Mouse (Mus musculus): ENCODE data around the gene Rabgef1. TPM values are rescaled to one million over a fixed set of nuclear protein-coding genes. Genes with fewer than 3 reads are reported as not detected.
A peak's percentile ranks its signal among the peaks of the same experiment; 100 is the strongest.

Rabgef1 gene
- total RNA-seq, 2 experiments from 2014 or later: 23.4 to 24.9 TPM

DNA sequence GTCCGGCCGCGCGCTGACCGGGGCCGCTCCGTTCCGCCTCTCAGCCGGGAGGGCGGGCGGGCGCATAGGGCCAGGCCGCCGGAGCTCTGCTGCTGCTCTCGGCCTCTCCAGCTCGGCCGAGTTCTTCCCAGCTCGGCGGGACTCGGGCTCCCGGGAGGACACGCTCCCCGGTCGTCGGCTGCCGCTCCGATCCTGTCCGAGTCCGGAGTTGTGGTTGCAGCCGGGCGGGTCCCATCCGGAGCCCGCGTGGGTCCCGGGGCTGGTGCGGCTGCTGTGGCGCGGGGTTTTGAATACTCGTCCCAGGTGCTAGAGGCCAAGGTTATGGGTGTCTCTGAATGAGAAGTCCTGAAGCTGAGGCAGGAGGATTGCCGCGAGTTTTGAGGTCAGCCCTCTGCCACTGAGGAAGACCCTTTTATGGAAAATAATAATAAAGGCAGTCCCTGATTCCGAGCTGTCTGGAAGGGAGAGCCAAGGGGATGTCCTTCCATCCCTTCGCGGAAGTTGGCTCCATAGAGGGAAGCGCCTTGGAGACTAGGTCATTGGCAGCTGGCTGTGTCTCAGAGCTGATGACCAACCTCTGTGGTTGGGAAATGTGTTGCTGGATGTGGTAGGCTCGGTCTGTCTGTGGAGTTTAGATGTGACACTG lies 481 bp downstream of the Rabgef1 start:
- DNase-seq: peak; percentile 69 to 71

DNA sequence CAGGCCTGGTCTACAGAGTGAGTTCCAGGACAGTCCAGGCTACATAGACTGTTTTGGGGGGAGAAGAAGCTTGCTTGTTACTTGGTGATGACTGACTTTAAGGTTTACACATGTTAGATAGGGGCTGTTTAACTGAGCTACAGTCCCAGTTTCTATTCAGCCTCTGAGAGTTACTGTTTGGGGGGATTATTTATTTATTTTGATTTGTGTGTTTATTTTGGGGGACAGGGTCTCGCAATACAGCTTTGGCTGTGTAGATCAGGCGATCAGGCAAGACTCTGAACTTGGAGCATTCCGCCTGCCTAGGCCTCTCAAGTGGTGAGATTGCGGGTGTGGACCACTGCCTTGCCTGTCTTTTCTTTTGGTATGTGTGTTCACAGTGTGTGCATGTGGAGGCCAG lies 1.4 kb downstream of the Rabgef1 start:
- no peak for DNase-seq

DNA sequence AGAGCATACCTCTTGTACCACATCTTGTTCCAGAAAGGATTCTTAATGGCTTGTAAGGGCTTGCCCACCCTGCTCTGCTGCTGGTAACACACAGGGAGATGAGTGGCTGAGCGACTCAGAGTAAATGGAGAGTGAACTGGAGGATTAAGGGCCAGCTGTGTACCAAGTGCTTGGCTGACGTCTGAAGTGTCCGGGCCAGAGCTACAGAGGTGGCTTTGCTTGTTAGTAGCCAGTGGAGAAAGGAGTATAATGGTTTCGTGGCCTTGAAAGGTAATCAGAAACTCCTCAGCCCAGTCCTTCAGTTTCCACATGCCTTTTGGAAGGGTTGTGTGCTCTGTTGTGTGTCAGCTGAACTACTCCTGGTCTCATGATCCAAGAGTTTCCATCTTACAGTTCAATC lies 6.3 kb downstream of the Rabgef1 start:
- no peak for DNase-seq

DNA sequence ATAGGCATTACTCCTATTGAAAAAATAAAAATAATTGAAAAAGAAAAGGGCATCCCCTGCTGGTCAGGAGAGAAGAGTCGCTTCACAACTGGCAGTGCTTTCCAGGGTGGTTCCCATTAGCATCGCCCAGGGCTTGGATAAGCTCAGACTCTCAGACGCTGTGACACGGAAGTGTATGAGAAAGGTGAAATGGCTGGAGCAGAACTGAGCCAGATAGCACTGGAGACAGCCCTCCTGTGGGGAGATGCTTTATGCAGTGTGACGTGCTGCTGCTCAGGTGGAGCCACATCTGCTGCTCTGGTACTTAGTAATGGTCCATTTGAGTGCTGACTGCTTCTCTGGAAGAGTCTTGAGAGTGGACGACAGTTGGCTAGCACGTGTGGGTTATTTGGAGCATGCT lies 8.8 kb downstream of the Rabgef1 start:
- no peak for DNase-seq

DNA sequence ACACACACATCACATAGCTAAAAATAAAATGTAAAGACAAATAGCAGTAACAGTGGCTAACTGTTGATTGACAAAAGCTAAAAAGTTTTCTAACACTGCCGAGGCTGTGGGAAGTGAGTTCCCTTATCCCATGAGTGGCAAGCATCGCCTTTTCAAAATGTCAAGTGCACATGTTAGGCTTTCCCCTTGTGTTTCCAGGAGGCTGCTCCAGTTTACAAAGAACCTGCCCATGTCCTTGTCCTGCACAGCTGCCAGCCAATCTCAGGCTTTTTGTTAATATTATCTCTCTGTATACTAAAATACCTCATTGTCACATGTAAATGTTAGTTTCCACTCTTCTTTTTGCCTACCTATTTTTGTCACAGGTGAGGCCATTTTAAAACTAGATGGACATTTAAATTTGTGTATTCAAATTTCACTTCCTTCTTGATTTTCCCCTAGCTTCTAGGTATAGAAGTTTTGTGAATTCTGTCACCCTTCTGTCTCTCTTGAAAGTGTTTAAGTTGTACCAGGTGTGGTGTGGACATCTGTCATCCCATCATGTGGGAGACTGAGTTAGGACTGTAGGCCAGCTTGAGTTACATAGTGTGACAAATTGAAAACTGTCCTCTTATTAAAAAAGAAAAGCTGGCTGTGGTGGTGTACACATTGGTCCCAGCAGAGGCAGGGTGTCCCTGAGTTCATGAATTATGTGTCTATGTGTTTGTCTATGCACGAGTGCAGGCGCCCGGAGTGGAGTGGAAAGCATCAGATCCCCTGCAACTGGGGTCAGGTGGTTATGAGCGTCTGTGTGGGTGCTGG lies 10.3 kb downstream of the Rabgef1 start:
- DNase-seq: no peak

DNA sequence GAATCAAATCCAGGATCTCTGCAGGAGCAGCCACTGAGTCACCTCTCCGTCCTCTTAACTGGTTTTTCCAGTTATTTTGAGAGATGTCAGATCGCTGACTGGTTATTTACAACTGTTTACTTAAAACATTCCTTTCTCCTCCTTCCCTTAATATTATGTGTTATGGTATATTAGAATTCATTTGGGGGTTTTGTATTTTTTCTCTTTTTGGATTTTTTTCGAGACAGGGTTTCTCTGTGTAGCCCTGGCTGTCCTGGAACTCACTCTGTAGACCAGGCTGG lies 10.9 kb downstream of the Rabgef1 start:
- no peak for DNase-seq

DNA sequence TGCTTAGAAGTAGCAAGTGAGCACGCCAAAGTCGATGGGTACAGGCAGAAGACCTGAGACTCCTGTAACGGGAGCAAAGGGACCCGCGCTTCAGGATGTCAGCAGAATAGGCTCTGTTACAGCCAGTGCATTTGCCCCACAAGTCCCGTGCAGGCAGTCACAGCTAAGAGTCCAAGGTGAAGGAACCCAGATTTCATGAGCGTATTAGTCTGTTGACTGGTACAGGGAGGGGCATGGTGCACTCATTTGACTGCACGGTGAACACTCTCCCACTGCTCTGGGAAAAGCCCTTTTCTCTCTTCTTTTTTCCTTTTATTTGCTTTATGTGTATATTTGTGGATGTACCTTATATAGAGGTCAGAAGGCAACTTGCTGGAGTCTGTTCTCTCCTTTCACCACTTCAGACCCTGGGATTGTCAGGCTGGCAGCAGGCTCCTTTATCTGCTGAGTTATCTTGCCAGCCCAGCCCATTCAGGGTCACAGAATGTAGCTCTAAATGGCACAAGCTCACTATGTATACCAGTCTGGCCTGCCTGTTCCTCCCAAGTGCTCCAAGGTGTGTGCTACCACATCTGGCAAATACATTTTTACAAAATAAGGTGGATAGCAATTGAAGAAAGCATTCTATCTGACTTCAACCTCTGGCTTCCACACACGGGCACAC lies 12.7 kb downstream of the Rabgef1 start:
- DNase-seq: no peak

DNA sequence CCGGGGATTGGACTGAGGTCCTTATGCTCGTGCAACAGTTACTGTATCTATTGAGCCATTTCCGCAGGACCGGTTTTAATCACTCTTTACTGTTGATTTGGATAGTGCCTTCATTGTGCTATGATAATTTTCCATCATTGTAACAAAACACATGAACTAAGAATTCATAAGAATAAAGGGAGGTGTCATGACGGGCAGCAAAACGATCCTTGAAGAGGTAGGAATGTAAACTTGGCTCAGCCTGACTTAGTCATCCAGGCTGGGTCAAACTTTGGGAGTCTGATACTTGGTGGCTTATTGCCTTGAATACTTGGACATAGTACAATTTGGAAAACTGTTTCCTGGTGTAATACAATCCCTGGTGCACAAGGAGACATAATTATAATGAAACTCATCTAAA lies 13.7 kb downstream of the Rabgef1 start:
- no peak for DNase-seq

DNA sequence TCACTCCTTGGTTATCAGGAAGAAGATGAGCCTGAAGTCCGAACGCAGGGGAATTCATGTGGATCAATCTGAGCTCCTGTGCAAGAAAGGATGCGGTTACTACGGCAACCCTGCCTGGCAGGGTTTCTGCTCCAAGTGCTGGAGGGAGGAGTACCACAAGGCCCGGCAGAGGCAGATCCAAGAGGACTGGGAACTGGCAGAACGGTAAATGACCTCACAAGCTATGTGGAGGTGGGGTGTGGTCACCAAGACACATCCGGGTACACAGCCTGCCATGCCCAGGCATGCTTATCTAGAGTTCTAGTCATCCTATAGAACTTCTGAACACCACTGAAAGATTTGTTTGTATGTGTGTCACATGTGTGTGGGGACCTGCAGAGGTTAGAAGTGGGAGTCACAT lies 15.8 kb downstream of the Rabgef1 start:
- no peak for DNase-seq

DNA sequence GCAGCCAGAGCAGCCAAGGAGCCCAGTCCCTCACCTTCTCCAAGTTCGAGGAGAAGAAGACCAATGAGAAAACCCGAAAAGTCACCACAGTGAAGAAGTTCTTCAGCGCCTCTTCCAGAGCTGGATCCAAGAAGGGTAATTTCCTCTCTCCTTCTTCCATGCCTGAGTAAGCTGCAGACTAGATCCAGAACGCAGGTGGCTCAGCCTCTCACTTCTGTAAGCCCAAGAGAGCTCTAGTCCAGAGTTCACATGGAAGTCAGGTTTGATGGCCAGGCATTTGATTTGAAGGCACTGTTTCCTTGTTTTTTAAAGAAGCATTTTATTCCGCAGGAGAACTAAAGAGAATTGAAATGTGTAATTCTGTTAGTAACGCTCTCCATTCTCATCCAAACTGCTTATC lies 19.3 kb downstream of the Rabgef1 start:
- DNase-seq: no peak

DNA sequence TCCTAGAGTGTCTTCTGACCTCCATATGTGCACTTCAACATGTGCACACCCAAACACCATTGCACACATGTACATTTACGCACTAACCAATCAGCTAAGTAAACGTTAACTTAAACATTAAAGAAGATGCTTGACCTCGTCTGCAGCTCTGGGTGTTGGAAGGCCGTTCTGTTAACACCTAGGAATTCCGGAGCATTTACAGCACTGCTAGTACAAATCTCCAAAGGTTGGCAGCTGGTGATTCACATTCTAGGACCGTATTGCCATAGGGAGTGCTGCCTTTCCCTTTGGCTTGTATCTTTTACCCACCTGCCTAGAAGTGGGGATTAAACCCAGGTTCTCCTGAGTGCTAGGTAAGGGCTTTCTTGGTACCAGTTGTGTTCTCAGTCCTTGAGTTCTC lies 20.3 kb downstream of the Rabgef1 start:
- no peak for DNase-seq

DNA sequence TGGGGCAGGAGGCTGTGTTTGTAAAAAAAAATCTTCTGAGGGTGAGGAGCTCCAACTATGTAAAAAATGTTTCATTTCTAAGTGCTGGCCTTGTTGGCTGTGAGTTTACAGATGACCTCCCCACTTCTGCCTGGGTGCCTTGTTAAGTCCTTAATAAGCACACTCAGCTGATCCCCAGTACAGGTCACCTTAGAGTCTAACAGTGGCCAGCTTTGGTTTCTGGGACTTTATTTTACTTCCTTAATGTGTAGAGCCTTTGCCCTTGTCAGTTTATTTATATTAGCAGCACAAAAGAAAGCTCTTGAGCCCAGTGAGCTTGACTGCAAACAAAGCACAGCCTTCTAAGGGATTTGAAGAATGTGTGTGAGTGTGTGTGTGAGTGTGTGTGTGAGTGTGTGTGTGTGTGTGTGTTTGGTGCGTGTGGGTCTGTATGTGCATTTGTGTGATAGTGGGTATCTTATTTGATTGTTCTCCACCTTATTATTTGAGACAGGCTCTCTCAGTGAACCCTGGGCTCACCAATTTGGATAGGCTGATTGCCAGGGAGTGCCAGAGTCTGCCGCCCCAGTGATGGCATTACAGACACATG lies 20.9 kb downstream of the Rabgef1 start:
- no peak for DNase-seq

DNA sequence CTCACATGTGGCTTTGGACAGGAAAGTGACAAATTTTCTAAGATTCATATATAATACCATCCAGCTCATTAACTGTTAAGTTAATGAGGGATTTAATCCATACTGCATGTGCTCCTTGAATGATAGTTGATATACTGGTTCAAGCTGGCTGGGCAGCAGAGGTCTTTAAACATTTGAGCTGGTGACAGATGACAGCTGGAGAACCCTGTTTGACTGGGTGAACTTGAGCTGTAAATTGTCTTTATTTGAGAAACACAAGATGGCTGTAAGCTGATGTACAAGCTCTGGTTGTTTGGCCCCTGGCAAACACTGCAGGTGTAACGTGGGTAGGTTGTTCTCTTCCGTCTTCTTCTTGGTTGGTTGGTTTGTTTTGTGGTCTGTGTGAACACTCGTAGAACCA lies 22.2 kb downstream of the Rabgef1 start:
- DNase-seq: no peak

DNA sequence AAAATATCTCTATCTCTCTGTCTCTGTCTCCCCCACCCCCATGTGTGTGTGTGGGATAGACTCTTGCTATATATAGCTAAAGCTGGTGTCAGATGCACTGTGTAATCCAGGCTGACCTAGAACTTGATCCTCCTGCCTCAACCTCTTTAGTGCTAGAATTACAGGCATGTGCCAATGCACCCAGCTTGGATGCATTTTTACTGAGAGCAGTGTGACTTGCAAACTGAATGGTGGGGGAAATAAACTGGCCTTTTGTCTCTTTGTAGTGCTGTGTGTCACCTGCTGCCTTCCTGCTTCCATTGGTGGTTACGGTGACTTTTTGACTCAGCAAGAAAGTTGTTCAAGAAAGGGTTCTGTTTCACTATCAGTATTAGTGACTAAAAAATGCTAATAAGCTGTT lies 24.7 kb downstream of the Rabgef1 start:
- DNase-seq: no peak

DNA sequence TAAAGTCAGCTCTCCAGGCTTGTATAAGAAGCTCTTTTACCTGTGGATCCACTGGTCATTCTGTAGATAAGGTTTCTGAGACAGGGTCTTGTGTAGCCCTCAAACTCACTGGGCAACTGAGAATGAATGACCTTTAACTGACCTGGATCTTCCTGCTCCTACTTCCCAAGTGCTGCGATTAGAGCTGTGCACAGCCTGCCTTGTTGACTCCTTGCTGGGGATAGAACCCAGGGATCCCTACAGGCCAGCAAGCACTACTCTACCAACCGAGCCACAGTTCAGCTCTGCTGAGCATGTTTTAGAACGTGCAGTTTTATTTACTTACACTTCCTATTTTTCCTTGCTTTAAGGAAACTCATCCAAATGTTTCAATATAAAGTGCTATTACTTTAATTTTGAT lies 25.9 kb downstream of the Rabgef1 start:
- DNase-seq: no peak

DNA sequence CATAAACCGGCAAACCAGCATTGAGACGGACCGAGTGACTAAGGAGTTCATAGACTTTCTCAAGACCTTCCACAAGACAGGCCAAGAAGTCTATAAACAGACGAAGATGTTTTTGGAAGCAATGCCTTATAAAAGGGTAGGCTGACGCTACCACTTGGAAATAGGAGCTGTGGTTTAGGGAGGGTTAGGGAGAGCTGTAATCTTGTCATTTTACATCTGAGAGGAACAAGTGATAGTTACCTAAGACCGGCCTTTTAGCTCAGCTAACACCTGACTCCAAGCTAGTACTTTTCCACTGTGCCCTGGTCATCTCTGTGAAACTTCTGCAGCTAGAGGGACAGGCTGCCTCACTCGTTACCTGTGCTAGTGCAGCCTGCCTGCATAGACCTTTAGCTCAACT lies 26.4 kb downstream of the Rabgef1 start:
- no peak for DNase-seq

DNA sequence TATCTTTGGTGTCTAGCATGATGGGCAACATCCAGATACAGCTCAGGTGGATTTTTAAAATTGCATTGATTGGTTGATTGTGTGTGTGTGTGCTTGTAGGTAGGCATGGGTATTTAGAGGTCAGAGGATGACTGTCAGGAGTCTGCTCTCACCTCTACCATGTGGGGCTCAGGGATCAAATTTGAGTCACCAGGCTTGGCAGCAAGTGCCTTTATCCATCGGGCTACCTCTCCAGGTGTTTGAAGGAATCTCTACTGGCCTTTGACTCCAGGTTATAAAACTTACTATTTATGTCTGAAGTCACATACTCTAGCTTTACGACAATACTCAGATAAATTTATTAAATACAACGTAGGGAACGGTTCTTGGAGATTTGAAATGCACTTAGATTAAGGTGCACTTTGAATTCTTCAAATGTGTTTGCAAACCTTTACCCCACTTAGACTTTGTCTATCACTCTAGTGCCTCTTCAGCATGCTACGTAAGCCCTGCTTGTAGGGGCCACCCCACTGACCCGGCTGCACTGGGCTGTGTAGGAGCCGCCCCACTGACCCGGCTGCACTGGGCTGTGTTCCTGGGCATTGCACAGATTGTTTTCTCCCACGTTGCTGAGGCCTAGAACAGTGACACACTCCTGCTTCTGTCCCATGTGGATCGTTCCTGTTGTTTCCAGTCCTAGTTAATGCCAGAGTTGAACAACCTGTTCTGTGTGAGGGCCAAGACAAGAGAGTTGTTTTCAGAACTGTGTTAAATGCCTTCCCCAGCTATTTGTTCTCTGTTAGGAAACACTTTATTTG lies 28.8 kb downstream of the Rabgef1 start:
- no peak for DNase-seq

DNA sequence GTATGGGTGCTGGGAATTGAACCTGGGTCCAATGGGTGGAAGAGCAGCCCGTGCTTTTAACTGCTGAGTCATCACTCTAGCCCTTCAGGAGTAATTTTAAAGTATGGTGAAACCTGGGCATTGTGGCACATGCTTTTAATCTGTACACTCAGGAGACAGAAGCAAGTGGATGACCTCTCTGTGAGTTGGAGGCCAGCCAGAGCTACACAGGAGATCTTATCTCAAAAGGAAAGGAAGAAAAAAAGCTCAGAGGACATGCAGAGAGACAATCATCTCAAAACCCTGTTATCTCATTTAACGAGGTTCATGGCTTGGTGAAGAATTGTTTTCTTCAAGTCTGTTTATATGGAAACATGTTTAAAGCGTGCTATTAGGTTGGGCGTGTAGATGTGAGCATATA lies 32.4 kb downstream of the Rabgef1 start:
- DNase-seq: no peak

DNA sequence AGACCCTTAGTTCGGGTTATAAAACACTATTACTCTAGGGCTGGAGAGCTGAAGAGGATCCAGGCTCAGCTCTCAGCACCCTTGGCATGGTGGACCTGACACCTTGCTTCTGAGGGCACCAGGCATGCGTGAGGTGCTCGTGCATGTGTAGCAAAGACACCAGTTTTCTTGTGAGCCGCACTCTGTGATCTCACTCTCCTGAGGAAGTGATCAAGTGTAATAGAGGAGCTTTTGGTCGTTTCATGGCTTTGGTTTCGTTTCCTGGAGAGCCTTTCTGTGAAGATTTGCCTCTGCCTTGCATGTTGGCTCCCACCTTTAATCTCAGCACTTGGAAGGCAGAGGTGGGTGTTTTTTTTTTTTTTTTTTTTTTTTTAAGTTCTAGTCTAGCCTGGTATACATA lies 33.0 kb downstream of the Rabgef1 start:
- DNase-seq: no peak

DNA sequence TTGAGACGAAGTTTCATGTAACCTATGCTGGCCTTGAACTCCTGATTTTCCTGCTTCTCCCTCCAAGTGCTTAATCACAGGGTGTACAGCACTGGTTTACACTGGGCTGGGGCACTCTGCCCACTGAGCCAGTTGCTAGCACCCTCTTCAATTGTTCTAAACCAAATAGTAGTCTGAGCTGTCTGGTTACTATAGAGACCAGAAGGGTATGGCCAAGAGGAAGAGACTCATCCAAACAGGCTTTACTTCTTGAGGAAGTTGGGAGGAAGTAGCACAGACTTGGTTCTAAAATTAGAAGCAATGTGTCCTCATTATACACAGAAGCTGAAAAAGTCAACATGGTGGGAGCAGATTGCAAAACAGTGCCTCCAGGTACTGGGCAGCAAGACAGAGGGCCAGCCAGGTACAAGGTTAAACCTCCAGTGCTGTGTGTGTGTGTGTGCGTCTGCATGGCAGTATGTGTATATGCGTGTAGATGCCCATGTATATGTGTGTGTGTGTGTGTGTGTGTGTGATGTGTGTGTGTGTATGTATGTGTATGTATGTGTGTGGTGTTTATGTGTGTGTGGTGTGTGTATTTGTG lies 33.9 kb downstream of the Rabgef1 start:
- no peak for DNase-seq

DNA sequence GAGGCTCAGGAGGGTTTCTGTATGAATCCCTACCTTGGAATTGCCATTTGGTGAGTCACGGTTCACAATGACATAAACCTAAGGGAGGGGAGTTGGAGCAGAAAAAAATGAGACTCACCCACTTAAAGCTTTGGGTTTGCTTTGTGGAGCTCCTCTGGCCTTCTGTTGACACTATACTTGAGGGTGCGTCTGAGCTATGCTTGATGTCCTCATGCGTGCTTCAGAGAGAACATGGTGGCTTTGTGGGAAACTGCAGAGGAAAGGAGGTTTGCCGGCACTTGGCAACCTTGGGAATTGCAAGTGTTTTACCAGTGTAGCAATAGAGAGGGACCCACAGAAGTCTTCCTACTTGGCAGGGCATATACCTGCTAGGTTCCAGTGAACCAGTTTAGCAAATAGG lies 35.7 kb downstream of the Rabgef1 start:
- no peak for DNase-seq

DNA sequence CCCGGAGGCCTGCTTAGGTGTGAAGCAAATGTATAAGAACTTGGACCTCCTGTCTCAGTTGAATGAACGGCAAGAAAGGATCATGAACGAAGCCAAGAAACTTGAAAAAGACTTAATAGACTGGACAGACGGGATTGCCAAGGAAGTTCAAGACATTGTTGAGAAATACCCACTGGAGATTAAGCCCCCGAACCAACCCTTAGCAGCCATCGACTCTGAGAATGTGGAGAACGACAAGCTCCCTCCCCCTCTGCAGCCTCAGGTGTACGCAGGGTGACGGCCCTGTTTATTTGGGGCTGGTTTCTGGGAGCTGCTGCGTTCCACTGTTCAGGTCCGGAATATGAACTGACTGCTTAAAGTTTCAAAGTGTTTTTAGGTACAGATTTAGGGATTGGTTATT lies 41.4 kb downstream of the Rabgef1 start:
- no peak for DNase-seq
